Mouse (Mus musculus) heart, embryonic 16.5 days (tissue): Measurements from ENCODE around the gene Stkld1. TPM values are rescaled to one million over a fixed set of nuclear protein-coding genes. Genes with fewer than 3 reads are reported as not detected.

Experiments used
- ATAC-seq: fragments of 200-750 bp; cut with Nextera tagmentation; replicated peaks from 2 replicates; pipeline ENCODE4 v1.8.0; 2017; ENCODE audit warnings: moderate number of reproducible peaks; ENCODE audit not compliant: insufficient read depth, low FRiP score; ENCODE audit errors: extremely low read depth
- H3K27ac ChIP-seq: fragments of 300-500 bp; sonication (generic); 2 replicates; pipeline ENCODE4 v1.5.1; 2014; ENCODE audit warnings: mild to moderate bottlenecking, low read length, control low read depth, moderate library complexity
- H3K27me3 ChIP-seq: fragments of 300-500 bp; sonication (generic); 2 replicates; pipeline ENCODE4 v1.6.1; 2014; ENCODE audit warnings: low read length, mixed read lengths; ENCODE audit not compliant: control insufficient read depth, insufficient read depth
- H3K36me3 ChIP-seq: fragments of 300-500 bp; sonication (generic); 2 replicates; pipeline ENCODE4 v1.6.1; 2014; ENCODE audit not compliant: control insufficient read depth, insufficient read depth
- H3K4me1 ChIP-seq: fragments of 300-500 bp; sonication (generic); 2 replicates; pipeline ENCODE4 v1.6.1; 2014; ENCODE audit warnings: low read length, mixed read lengths; ENCODE audit not compliant: control insufficient read depth, insufficient read depth
- H3K4me2 ChIP-seq: fragments of 300-500 bp; sonication (generic); 2 replicates; pipeline ENCODE4 v1.6.1; 2014; ENCODE audit warnings: low read depth, mild to moderate bottlenecking, control low read depth, low read length
- H3K4me3 ChIP-seq: fragments of 300-500 bp; sonication (generic); 2 replicates; pipeline ENCODE4 v1.5.1; 2014; ENCODE audit warnings: mild to moderate bottlenecking, control low read depth, low read length
- H3K9ac ChIP-seq: fragments of 300-500 bp; sonication (generic); 2 replicates; pipeline ENCODE4 v1.6.1; 2014; ENCODE audit warnings: low read length, control low read depth
- H3K9me3 ChIP-seq: fragments of 300-500 bp; sonication (generic); replicated peaks from 2 replicates; pipeline ENCODE4 v1.6.1; 2016; ENCODE audit warnings: low read length; ENCODE audit not compliant: control insufficient read depth
- WGBS: fragments of 180-500 bp; shearing (Covaris S2); extraction: QIAGEN DNeasy Blood & Tissue Kit; methylation state at CpG from one replicate; pipeline ENCODE4 v1.1.7; 2014; 5-methylcytosine and 5-hydroxymethylcytosine counted together
- polyA plus RNA-seq: library from polyadenylated mRNA; unstranded; fragments of >200 nt; fragmentation: Nextera tagmentation; extraction: Ambion mirVana; gene quantifications from 2 replicates; pipeline ENCODE4 v1.2.1, GENCODE M21; 2015

The Stkld1 gene
- polyA plus RNA-seq, 1 experiment from 2014 or later, result 0.38 TPM

- H3K4me3 ChIP-seq, result no peak overlapping the region
- WGBS, result 77% methylated on average over 17 of the region's 17 CpGs
Observed at GRCm38 (mm10) chr2:26913416-26914147, 20.3 kb upstream of the Stkld1 start.

GRCm38 (mm10) chr2:26914148-26914941 lies 19.5 kb upstream of the Stkld1 start:
- H3K4me2 ChIP-seq, result no peak overlapping the region
- WGBS, result 65% methylated on average over 8 of the region's 8 CpGs

More at GRCm38 (mm10) chr2:26913416-26914147, 20.3 kb upstream of the Stkld1 start:
- H3K4me2 ChIP-seq, result no peak overlapping the region
- no peak for ATAC-seq
- no peaks in the 10 kb centered on the region for H3K9me3 ChIP-seq
- peaks cover 26% of the 10 kb centered on the region for H3K36me3 ChIP-seq
- H3K27ac ChIP-seq, result no peak overlapping the region; the same call in 1 of the 2 replicates
- H3K27me3 ChIP-seq, result no peaks in the 10 kb centered on the region
- no peak overlapping the region for H3K9ac ChIP-seq
- H3K4me1 ChIP-seq, result peaks cover 41% of the 10 kb centered on the region

GRCm38 (mm10) chr2:26915927-26916728 lies 17.7 kb upstream of the Stkld1 start, which contains the start of the genes Surf2 and Surf1:
Surf2 (plus strand) TSS chr2:26916367.
Surf1 (minus strand) TSS chr2:26916530.
- H3K9me3 ChIP-seq, result no peaks in the 10 kb centered on the region
- peaks cover 50% of the 10 kb centered on the region for H3K36me3 ChIP-seq
- H3K9ac ChIP-seq, result peak within 1 kb of the TSS; percentile 76
- H3K4me2 ChIP-seq, result peak within 1 kb of the TSS; percentile 98
- H3K4me3 ChIP-seq, result peak within 1 kb of the TSS; percentile 78
- ATAC-seq, result peak; percentile 73
- peaks cover 28% of the 10 kb centered on the region for H3K4me1 ChIP-seq
- WGBS, result 2% methylated on average over 47 of the region's 47 CpGs
- no peaks in the 10 kb centered on the region for H3K27me3 ChIP-seq
- H3K27ac ChIP-seq, result peak within 1 kb of the TSS; percentile 78

More at GRCm38 (mm10) chr2:26914148-26914941, 19.5 kb upstream of the Stkld1 start:
- no peak overlapping the region for H3K9ac ChIP-seq
- H3K36me3 ChIP-seq, result peaks cover 33% of the 10 kb centered on the region
- H3K27me3 ChIP-seq, result no peaks in the 10 kb centered on the region
- no peaks in the 10 kb centered on the region for H3K9me3 ChIP-seq
- H3K27ac ChIP-seq, result no peak overlapping the region; the same call in 1 of the 2 replicates
- H3K4me1 ChIP-seq, result peaks cover 33% of the 10 kb centered on the region
- no peak overlapping the region for H3K4me3 ChIP-seq
- ATAC-seq, result no peak

GRCm38 (mm10) chr2:26916738-26917137 lies 17.1 kb upstream of the Stkld1 start:
- ATAC-seq, result peak; percentile 11
- under 1% methylated on average over 13 of the region's 13 CpGs for WGBS

GRCm38 (mm10) chr2:26919684-26920083 lies 14.2 kb upstream of the Stkld1 start:
- H3K27me3 ChIP-seq, result no peaks in the 10 kb centered on the region
- WGBS, result 76% methylated on average over 3 of the region's 3 CpGs
- no peak overlapping the region for H3K27ac ChIP-seq
- H3K9me3 ChIP-seq, result no peaks in the 10 kb centered on the region
- ATAC-seq, result no peak
- H3K4me3 ChIP-seq, result no peak overlapping the region
- no peak overlapping the region for H3K9ac ChIP-seq
- H3K4me2 ChIP-seq, result no peak overlapping the region
- peaks cover 54% of the 10 kb centered on the region for H3K36me3 ChIP-seq
- peaks cover 29% of the 10 kb centered on the region for H3K4me1 ChIP-seq

More at GRCm38 (mm10) chr2:26916738-26917137, 17.1 kb upstream of the Stkld1 start:
- Histone ChIP-seq H3K36me3 (peaks cover 57% of the 10 kb centered on the region), H3K9ac (peak overlapping the region; percentile 76), H3K9me3 (no peaks in the 10 kb centered on the region), H3K27ac (peak overlapping the region; percentile 78), H3K4me2 (peak overlapping the region; percentile 98), H3K4me1 (peaks cover 28% of the 10 kb centered on the region), H3K27me3 (no peaks in the 10 kb centered on the region), H3K4me3 (peak overlapping the region; percentile 78)

GRCm38 (mm10) chr2:26920190-26920855 lies 13.5 kb upstream of the Stkld1 start:
- WGBS, result 81% methylated on average over 6 of the region's 6 CpGs
- no peak overlapping the region for H3K9ac ChIP-seq
- peaks cover 61% of the 10 kb centered on the region for H3K36me3 ChIP-seq
- H3K27ac ChIP-seq, result no peak overlapping the region
- H3K4me2 ChIP-seq, result no peak overlapping the region
- no peaks in the 10 kb centered on the region for H3K9me3 ChIP-seq
- ATAC-seq, result no peak
- peaks cover 25% of the 10 kb centered on the region for H3K4me1 ChIP-seq
- H3K4me3 ChIP-seq, result no peak overlapping the region
- no peaks in the 10 kb centered on the region for H3K27me3 ChIP-seq

GRCm38 (mm10) chr2:26921784-26922183 lies 12.1 kb upstream of the Stkld1 start:
- 0 out of 2 replicates have a peak, but pooled peaks have one; percentile 50 for ATAC-seq
- Histone ChIP-seq H3K4me3 (no peak overlapping the region), H3K4me1 (peaks cover 20% of the 10 kb centered on the region), H3K36me3 (peaks cover 75% of the 10 kb centered on the region), H3K9ac (no peak overlapping the region), H3K9me3 (no peaks in the 10 kb centered on the region), H3K27me3 (no peaks in the 10 kb centered on the region), H3K4me2 (no peak overlapping the region), H3K27ac (peak overlapping the region; percentile 76)
- WGBS, result 29% methylated on average over 9 of the region's 9 CpGs

GRCm38 (mm10) chr2:26927745-26928476 lies 5.9 kb upstream of the Stkld1 start:
- Histone ChIP-seq H3K27me3 (no peaks in the 10 kb centered on the region), H3K4me3 (no peak overlapping the region), H3K4me1 (peaks cover 29% of the 10 kb centered on the region), H3K9me3 (no peaks in the 10 kb centered on the region), H3K9ac (no peak overlapping the region), H3K36me3 (peaks cover 53% of the 10 kb centered on the region), H3K4me2 (no peak overlapping the region), H3K27ac (no peak overlapping the region)
- 80% methylated on average over 6 of the region's 6 CpGs for WGBS
- ATAC-seq, result no peak
